Mouse (Mus musculus): ENCODE measurements around the gene Sh2d2a.
"Not testable (repeated sequence)": the region's sequence is repeated elsewhere in the genome, so short reads cannot be mapped to it uniquely, and the experiment has no call there.

Sh2d2a gene

DNA sequence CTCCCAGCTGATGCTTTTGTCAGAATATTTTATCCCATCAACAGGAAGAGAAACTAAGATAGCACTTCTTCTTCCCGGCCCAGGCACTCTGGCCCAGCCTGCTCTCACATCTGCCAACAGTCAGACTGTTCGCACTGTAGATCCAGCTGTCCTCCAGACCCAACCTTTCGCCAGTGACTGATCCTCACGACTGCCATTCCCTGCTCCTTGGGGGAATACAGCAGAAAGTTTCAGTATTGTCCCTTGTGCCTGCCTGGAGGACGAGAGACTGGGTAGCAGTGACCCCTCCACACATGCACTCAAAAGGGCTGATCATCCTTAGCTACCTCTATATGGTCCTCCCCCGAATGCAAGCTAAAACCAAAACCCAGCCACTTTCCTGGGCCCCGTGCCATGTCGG lies 9.4 kb downstream of the Sh2d2a start:
- no peak for DNase-seq (ENCODE audit: low spot score in 2 of 2)

GRCm38 (mm10) chr3:87857666-87858065 lies 11.1 kb downstream of the Sh2d2a start:
- DNase-seq (ENCODE audit: low spot score in 2 of 2), result no peak

GRCm38 (mm10) chr3:87859813-87860212 lies 13.3 kb downstream of the Sh2d2a start:
- DNase-seq (ENCODE audit: low spot score in 2 of 2), result peak in 1 of 2 experiments; percentile 29

DNA sequence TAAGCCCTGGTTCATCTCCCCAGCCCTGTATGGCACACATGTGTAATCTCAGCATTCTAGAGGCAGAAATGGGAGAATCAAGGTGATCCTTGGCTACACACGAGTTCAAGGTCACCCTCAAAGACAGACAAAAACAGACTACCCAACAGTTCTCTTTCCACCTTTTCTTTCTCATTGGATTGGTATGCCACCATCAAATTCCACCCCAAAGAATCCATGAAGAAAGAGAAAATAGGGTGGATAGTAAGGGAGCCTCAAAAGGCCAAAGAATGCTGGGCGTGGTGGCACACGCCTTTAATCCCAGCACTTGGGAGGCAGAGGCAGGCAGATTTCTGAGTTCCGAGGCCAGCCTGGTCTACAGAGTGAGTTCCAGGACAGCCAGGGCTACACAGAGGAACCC lies 17.6 kb downstream of the Sh2d2a start:
- not testable (repeated sequence) for DNase-seq (ENCODE audit: low spot score in 2 of 2)

DNA sequence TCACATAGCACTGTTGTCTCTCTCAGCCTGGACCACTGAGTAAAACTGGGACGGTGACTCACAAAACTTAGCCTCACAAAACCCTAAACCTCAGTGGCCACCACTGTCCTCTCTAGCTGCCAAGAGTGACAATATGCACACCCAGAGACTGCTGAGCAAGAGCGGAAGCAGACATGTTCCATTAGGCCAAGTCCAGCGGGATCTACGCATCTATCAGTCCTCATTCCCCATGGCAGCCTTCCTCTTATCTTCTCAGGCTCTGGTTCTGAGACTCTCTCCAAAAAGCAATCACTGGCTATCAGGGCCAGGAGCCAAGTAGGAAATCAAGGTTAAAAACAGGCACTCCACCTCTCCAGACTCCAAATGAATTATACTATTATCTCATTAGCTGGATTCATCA lies 31.2 kb downstream of the Sh2d2a start:
- no peak for DNase-seq (ENCODE audit: low spot score in 2 of 2)

DNA sequence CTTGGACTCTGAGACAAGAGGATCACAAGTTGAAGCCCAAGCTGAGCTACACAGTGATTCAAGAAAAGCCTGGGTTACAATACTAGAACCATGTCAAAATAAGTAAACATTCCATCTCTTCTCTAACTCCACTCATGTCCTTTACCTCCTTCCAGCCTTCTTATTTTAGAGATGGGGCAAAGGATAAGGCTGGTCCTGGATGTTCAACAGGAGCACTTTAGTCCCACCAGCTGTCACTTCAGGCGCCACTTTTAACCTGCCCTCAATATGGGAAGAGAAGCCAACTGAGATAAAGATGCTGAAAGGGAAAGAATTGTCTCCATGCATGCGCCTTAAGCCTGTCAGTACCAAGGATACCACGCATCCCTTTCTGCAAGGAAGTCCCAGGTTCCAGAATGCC lies 37.7 kb downstream of the Sh2d2a start:
- no peak for DNase-seq (ENCODE audit: low spot score in 2 of 2)

DNA sequence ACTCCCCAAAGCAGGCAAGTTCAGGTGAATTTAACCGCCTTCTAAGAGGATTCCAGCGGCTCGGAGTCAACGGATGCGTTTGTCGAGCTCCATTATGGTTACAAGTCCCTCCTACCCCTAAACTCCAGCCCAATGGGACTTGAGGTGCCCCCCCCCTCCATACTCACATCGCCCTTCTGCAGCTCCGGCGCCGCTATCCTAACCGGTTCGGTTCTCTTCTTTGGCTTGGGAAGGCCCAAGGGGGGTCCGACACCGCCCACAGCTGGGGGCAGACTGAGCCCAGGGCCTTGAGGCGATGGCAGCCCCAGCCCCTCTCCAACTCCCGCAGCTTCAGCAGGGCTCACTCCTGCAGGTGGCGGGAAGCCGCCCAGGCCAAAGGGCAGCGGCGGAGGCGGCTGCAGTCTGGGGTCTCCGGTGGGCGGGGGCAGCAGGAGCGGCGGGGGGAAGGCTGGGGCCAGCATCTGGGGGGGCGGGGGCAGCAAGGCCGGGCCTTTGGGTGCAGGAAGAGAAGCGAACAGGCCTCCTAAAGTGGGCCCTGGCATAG lies 38.2 kb downstream of the Sh2d2a start:
- DNase-seq (ENCODE audit: low spot score in 2 of 2), result peak in 1 of 2 experiments; percentile 27

DNA sequence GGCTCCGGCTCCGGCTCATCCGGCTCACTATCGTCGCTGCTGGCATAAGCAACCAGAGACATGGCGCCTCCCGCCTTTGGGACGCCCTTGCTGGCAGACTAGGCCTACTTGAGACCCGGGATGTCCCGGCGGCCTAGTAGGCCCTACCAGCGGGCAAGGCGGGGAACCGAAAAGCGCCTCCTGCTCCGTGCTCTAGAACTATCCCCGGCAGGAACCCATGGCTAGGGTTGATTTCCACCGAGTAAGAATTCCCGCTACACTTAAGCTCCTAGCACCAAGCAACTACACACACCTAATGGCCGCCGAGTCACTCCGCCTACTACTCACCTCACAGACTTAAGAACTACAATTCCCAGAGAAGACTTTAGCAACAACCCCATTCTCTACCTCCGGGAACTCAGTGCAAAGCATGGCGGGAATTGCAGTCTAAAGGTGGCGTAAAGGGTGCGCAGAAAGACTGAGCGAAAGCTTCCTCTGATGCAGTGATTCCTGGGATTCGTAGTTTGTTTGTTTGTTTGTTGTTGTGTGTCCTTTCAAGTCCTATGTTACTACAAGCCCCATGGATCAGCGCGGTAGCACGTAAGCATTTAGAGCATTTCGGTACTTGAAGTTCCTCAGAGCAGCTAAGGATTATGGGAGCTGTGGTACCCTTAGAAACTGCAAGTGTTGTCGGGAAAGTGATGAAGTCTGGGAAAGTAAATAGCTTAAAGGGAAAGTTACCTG lies 38.9 kb downstream of the Sh2d2a start, which contains the start of gene Prcc:
Gene Prcc, minus strand, starts transcription at position 328 of the 723 bp plus-strand sequence.
- peak; percentile 74 to 78 for DNase-seq (ENCODE audit: low spot score in 2 of 2)

DNA sequence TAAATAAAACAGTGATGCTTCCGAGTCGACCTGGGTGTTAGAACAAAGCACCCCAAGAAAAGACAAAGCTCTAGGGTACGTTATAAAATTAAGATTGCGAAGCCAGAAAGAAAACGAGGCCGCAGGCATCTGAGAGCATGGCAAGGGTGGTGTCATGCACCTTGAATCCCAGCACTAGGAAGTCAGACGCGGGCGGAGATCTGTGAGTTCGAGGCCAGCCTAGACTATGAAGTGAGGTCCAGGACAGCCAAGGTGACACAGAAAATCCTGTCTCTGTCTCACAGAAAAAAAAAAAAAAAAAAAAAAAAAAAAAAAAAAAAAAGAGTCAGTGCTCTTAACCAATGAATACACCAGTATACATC lies 39.4 kb downstream of the Sh2d2a start:
- peak; percentile 23 to 42 for DNase-seq (ENCODE audit: low spot score in 2 of 2)

DNA sequence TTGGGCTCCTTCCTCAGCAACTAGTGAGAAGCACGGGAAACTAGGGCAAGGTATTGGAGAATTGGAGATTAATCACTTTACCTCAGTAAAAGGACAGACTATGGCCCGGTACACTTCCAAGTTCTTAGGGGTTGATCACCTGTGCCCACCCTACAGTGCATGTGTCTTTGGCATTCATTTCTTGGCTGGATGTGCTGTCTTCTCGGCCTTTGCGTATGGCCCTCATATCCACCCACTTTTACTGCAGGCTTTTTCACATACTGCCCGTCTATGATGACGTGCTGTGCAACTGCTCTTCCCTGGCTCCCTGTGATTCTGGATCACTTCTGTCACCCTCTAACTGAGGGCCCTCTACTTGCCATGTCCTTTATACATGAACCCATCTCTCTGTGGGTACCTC lies 39.9 kb downstream of the Sh2d2a start:
- DNase-seq (ENCODE audit: low spot score in 2 of 2), result no peak

- DNase-seq (ENCODE audit: low spot score in 2 of 2), result not testable (repeated sequence)
Measured at GRCm38 (mm10) chr3:87887400-87887799, 40.8 kb downstream of the Sh2d2a start.

GRCm38 (mm10) chr3:87891481-87891880 lies 44.9 kb downstream of the Sh2d2a start:
- DNase-seq (ENCODE audit: low spot score in 2 of 2), result no peak

DNA sequence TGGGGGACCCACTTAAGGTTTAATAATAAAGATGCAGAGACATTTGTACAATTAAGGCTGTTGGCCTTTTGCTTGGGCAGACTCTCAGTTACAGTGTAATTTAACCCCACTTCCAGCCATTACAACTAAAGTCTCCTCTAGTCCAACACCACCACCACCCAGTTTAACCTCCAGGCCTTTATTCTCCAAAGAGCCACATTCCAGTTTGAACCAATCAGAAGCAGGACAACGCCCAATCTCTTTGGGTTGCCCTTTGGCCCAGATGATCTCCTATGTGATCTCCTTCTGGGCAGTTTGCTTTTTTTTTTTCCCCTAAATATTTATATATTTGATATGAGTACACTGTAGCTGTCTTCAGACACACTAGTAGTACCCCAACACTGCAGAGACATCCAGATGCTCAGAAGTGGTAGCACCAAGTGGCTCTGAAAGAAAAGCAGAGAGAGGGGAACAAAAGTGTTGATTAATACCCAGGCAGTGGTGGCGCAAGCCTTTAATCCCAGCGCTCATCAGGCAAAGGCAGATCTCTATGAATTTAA lies 46.9 kb downstream of the Sh2d2a start:
- no peak for DNase-seq (ENCODE audit: low spot score in 2 of 2)

GRCm38 (mm10) chr3:87899266-87899665 lies 52.7 kb downstream of the Sh2d2a start:
- DNase-seq (ENCODE audit: low spot score in 2 of 2), result no peak

- no peak for DNase-seq (ENCODE audit: low spot score in 2 of 2)
Measured at GRCm38 (mm10) chr3:87899776-87900175, 53.2 kb downstream of the Sh2d2a start.

DNA sequence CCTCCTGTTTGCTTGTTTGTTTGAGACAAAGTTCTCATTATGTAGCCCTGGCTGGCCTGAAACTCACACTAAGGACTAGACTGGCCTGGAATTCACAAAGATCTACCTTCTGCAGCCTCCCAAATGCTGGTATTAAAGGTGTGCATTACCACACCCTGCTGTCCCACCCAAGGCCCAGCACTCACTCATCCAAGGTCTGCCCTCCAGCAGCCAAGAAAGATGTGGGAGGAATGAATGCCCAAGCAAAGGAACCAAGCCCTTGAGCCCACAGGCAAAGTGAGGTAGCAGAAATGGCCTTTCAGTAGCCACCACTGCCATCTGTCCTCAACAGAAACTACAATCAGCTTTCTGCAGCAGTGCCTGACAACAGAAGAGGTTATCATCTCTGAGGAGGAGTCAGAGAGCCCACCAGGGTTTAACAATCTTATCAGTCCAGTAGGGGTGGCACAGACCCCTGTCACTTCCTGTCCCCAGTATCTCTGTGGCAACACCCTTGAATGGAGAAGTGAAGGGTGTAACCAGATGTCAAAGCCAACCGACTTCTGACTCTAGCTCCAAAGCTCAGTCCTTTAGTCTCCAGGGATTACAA lies 54.6 kb downstream of the Sh2d2a start:
- DNase-seq (ENCODE audit: low spot score in 2 of 2), result peak in 1 of 2 experiments; percentile 28

DNA sequence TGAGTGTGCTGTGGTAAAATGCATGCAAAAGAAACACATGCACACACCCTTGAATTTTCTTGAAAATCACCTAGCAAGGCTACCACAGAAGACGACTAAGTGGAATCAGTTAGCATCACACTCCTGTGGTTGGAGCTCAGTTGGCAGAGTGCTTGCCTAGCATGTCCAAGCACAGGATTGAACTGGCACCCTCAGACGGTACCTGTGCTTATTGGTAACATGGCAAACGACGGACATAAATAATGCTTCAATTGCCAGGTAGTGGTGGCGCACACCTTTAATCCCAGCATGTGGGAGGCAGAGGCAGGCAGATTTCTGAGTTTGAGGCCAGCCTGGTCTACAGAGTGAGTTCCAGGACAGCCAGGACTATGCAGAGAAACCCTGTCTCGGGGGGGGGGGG lies 55.4 kb downstream of the Sh2d2a start:
- DNase-seq (ENCODE audit: low spot score in 2 of 2), result not testable (repeated sequence)

DNA sequence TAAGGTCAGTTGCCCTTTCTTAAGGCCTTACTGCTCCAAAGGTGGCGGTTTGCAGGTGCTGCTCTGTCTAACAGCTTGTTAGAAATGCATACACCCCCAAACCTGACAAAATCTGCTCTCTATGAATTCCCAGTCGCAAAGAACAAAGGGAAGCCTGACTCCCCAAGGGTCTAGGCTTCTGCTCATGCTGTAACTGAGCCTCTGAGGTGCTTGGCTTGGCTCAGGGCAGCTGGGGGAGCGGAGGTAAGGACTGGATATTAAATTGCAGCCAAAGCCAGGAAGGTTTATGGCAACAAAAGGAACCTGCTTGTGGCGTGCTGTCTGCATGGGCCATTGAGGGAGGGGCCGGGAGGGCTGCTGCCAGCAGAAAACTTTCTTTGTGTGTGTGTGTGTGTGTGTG lies 57.3 kb downstream of the Sh2d2a start:
- no peak for DNase-seq (ENCODE audit: low spot score in 2 of 2)

All from spleen, postnatal 14 days (tissue).